Mouse (Mus musculus) layer of hippocampus, adult 11-12 months (tissue): ENCODE data around the gene Lrig2.

ENCODE experiments used
- DNase-seq: peaks from one replicate; pipeline ENCODE4 v3.0.0; 2022; ENCODE audit warnings: low spot score

Gene Lrig2

DNA sequence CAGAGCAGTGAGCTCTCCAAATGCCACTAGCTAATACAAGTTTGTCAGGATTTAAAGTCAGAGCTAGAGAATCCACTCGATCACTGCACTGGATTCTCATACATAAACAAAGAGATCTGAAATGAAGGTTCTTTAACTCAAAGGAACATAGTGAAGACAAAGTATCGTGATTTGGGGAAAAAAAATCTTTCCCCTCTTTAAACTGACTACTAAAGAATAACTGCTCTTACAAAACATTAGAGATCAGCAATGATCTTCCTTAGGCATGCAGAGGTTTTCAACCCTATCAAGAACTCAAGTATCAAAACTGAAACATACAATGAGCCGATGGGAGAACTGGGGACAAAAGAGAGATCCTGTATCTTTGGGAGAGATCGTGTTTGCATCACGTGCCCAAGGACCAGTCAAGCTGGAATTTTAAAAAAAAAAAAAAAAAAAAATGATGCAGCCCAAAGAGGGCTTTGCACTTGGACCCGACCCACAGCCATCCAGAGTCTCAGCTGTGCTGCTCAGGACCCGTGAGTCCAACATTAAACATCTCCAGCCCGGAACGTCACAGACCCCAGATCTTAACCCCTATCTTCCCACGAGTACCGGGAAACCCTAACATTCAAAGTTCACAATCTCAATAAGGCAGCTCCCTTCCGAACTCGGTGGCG is 818 bp downstream of the Lrig2 start:
- DNase-seq = no peak

DNA sequence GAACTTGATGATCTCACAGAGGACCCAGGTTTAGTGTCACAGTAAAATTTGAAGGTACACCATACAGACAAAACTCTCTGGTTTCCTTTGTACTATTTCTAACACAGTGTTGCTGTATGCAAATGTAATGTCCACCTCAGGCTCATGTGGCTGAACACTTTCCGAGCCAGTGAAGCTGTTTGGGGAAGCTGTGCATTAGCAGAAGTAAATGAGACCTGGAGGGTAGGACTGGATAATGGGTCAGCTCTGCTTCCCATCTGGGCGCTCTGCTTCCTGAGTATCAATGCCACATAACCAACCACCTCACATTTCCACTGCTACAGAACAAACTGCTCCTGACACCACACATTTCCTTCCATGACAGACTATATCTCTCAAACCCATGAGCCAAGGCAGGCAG is 10.1 kb downstream of the Lrig2 start:
- DNase-seq = no peak

DNA sequence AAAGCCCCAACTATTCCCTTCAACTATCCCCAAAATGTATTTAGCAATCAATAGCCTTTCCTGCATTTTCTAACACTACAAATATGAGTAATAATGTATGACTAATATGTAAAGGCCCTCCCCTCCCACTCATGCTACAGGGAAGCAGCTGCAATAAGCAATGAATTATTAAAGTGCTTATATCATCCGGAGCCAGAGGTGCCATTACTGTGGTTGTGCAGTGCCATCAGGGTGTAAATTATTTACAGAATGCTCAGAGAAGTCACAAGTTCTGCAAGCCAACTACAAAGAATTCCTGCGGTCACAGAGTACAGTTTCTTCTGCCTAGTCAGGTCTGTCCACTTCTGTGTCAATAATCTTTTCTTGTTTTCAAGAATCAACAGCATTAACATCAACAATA is 10.8 kb downstream of the Lrig2 start:
- no peak for DNase-seq

DNA sequence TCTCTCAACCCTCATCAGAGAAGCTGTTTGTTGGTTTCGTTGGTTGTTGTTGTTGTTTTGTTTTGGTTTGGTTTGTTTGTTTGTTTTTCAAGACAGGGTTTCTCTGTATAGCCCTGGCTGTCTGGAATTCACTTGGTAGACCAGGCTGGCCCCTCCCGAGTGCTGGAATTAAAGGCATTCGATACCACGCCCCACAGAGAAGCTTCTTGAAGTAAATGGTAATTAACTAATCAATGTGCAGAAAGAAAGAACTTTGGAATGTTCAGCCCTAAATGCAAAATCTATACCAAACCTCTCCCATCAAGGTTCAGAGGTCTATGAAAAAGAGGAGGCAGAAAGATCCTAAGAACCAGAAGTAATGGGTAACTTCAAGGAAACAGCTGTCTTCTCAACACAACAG is 15.5 kb downstream of the Lrig2 start:
- DNase-seq = no peak

DNA sequence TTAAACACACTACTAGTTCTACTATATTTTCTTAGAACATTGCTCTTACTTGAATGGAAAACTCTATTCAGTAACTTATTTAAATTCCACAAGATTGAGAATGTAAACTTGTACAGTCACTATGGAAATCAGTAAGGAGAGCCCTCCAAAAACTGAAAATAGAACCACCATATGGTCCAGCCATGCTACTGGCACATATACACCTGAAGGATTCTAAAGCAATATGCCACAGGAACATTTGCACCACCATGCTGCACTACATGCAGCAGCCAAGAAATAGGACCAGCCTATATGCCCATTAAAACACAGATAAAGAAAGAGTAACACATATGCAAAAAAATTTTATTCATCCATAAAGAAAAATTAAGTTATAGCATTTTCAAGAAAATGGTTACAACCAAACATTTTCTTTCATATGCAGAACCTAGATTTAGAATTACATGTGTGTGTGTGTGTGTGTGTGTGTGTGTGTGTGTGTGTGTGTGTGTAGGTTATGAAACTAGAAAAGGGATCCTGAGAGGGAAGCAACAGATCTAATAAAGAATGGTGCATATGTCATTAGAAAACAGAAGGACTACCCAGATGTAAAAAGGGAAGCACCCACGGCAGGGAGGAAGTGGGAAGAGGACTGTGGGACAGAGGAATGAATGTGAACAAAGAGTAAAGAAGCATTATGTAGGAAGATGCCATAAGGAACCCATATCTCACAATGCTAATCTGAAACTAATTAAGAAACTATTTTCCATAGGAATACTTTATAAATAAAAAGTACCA is 30.6 kb downstream of the Lrig2 start:
- DNase-seq = peak; percentile 28

DNA sequence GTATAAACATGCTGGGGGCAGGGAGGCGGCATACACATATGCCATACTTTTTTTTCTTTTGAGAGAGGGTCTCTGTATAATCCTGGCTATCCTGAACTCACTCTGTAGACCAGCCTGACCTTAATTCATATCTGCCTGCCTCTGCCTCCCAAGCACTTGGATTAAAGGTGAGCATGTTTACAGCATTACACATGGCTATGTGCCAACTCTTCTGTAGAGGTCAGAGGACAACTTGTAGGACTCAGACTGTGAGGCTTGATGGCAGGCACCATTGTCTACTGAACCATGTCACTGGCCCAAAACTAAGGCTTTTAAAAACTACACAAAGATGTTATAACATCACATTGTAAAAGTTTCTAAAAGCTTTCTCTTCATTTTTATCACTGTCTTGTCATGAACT is 33.7 kb downstream of the Lrig2 start:
- DNase-seq = no peak

DNA sequence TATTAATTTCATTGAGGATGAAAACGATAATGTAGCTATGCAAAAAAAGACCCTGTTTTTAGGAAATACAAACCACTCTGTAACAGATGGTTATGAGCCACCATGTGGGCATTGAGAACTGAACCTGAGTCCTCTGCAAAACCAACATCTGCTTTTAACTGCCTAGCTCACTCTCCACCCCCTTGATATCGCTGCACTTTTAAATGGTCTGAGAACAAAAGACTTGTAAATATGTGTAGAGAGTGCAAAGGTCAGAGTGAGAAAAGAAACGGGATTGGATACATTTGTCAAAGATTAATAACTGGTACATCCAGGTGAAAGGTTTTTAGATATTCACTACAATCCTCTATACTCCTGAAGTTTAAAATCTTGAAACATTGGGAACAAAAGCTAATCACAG is 42.3 kb downstream of the Lrig2 start:
- DNase-seq = no peak

DNA sequence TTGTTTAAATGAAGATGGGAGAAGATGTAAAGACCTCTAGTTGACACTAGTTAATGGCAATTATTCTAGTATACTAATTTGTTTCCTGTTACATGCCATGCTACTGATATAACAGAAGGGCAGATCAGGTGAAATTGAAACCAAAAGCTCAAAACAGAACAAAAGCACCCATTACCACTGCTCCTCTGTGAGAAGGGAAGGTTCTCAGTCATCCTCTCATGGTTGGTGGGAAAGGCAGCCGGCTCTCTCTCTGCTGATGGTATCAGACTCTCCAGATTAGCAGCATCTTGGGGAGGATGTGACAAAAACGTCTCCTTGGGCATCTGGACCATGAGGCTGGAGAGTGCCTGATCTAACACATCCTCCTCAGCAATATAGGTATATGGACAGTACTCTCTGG is 50.5 kb downstream of the Lrig2 start:
- no peak for DNase-seq

DNA sequence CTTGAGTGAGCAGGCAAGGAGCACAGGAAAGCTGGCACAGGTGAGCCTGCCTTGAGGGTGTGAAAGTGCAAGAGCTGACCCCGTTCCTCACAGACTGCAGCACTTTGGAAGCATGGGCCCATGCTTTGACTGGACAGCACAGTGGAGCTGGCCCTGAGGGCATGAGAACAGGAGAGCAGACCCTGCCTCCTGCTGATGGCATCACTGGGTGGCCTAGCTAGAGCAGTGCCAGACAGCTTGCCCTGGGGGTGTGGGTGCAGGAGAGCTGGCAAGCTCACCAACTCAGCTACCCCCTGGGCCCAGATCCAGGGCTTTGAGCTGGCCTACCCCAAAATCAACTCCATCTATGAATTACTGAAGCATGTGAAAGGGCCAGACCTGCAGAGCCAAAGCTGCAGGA is 53.1 kb downstream of the Lrig2 start:
- no peak for DNase-seq

DNA sequence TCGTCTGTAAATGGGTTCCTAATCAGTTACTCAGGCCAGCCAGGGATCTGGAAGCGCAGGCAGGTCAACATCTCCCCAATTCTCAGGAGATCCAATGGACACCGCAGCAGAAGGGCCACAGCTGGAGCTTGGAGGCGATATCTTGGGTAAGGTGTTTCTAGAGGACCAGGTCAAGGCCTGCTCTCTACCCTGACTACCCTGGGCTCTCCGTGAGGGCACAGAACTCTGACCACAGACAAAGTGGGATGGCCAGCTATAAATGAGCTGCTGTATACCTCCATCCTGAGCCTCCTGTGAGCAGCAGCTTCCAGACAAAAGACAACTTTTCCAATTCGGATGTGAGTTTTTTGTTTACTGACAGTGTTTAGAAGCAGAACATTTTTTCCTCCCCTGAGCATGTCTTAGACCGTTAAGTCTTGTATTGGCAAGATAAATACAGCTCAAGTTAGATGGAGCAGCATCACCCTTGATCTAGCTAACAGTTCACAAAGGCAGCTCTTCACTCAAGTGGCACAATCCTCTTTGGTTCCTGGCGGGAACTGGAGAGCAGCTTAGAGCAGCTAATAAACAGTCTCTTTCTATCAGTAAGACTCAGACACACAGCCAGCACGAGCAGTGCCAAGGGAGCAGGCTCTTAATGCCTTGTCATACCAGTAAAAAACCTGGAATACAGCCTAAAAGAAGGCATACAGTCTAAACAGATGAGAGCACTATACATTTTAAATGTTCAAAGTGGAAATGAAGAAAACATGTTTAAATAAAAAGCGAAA is 56.0 kb downstream of the Lrig2 start:
- no peak for DNase-seq

DNA sequence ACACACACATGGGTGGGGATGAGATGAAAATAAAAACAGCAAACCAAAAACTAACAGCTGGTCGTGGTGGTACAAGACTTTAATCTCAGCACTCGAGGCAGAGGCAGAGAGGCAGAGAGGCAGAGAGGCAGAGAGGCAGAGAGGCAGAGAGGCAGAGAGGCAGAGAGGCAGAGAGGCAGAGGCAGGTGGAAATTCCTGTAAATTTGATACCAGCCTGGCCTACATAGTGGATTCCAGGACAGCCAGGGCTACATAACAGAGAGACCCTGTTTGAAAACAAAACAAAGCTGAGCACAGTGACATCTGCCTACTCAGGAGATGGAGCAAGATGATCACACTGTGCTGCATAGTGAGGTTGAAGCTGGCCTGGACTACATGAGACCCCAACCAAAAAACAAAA is 64.5 kb downstream of the Lrig2 start:
- DNase-seq = no peak

DNA sequence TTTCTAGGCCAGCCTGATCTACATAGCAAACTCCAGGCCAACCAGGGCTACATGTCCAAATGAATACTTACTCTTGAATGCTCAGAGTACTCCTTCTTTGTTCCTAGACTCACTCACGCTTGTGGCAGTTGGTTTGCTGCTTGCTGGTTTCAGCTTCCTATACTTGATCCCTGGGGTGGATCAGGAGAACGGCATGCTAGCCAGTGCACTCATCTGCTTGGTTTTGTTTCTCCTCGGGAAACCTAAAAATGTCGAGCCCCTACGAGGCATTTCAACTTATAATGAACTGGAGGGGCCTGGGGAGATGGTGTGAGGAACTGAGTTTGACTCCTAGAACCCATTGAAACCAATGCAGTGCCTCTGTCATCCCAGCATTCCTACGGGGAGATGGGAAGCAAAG is 65.0 kb downstream of the Lrig2 start:
- DNase-seq = no peak

DNA sequence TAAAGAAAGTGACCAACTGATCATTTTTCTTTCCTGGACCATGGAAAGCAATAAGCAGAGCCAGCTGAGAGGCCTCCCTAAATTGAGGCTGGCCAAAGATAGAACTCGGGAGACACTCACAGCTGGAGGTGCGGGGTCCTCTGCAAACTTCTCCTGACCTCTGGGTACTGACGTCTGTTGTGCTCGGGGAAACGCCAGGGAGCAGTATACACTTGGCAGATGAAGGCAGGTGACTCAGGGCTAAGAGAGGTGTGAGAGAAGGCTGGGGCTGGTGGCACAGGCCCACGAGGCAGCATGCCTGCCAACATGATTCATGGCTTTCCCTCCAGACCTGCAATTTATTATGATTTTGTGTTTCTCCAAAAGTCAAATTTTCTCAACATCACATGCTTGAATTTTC is 66.1 kb downstream of the Lrig2 start:
- DNase-seq = no peak

DNA sequence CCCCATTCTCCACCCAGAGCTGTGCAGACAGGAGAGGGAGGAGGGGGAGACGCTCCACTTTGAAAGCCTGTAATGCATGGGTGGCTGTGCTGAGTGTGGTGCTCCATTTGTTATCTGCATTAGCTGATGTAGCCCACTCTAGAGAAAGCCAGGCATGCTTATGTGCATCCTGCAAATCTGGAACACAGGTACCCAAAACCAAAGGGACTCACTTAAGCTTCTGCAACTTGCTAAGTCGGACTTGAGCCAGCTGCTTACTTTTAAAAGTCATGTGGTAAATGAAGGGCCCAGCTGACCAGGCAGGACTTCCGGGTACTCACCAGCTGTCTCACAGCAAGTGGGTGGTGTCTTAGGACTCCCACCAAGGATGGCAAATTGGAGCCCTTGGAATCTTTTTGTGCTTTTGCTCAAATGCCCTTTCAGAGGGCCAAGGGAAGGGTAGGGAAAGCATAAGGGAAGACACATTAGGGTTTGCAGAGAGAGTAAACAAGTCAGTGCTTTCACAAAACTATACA is 66.7 kb downstream of the Lrig2 start:
- no peak for DNase-seq

DNA sequence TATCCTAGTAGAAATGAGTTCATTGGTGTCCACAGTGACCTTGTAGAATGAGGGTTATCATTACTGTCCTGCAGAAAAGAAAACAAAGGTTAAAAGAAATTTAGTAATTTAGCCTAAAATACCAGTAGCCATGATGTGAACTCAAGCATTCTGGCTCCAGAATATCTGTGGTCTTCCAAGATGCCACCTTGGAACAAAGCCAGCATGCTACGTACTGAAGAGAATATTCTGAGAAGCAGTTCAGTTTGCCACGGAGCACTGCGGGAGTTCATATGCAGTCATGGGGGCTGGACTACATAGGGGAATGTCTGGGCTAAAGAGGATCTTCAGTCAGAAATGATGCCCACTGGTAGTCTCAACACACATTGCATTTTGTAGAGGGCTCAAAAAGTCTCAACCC is 67.6 kb downstream of the Lrig2 start:
- no peak for DNase-seq

DNA sequence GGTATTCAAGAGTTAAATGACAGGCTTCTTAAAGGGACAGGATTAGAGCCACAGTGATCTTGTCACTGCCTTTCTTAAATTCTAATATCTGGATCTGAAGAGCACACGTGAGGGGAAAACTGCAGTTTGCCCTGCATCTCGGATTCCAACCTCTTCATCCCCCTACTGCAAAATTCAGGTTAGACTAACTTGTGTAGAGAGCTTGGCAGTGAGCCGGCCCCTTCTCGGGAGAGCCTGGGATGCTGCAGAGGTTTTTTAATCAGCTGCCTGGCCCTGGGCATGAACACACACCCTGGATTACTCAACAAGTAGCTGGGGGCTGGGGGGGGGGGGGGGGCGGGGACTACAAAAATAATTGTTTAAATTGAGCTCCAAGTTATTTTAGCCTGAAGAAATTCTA is 69.4 kb downstream of the Lrig2 start:
- no peak for DNase-seq

DNA sequence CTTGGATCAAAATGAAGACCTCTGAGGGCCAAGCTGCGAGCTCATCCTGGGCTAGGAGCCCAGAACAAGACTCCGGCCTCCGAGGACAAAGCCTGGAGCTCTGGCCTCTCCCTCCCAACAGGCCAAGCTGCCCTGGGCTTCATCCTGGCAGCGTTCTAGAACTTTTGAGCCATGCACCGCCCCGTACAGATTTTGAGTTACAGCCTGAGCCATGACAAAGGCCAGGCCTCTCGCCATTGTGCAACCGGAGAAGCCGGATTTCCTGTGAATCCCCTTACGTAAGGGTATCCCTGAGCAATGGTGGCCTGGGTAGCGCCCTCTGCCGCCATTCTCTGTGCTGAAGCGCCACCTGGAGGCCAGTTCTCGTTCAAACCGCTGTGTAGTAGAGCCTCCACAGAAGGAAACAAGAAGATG is 69.8 kb downstream of the Lrig2 start:
- peak; percentile 96 for DNase-seq

DNA sequence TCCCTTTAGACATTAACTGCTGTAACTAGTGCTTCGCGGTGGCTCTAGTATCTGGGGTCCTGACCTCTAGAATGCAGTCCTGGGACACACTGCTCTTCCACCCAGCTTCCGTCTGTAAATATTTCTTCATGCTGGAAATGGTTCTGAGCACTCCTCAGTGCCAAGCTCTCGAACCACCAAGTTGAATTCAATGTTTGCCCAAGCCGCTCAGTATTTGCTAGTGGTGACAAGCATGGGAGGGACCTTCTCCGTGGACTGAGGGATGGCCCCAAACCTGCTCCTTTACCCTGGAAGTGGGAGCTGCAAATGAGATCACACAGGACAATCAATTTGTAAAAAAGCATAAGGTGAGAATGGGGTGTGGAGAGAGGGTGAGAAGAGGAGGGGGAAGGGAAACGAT is 70.3 kb downstream of the Lrig2 start:
- no peak for DNase-seq

DNA sequence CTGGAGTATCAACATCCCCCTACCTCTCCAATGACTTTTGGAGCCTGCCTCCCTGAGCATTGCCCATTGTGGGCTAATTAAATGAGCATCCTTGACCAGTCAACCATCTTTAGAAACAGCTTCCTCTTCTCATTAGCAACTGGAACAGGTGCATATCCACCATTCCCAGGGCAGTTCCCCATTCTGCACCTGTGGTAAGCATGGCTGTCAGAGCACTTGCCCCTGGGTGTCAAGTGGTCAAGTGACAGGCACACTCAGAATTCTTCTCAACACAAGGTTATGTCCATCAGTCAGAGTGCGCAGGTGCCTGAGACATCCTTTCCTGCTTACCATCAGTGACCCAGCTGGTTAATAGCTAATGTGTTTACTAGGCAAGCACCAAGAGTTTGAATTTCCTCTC is 72.9 kb downstream of the Lrig2 start:
- no peak for DNase-seq

DNA sequence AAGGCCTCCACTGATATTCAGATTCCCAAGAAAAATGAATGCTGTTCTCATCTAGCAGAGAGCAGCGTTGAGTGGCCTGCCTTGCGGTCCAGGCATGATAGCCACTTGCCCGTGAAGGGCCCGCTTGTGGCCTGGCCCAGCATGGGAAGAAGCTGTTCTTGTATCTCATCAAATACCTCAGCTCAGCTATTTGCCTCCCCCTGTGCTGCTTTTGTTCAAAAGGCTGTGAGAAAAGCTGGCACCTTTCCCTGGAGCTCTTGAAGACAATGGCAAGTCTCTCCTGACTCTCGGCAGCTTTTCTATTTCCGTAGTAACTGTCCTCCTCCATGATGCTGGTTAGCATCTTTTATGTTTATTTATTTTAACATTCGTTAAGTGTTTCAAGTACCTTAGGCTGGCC is 74.1 kb downstream of the Lrig2 start:
- DNase-seq = no peak

DNA sequence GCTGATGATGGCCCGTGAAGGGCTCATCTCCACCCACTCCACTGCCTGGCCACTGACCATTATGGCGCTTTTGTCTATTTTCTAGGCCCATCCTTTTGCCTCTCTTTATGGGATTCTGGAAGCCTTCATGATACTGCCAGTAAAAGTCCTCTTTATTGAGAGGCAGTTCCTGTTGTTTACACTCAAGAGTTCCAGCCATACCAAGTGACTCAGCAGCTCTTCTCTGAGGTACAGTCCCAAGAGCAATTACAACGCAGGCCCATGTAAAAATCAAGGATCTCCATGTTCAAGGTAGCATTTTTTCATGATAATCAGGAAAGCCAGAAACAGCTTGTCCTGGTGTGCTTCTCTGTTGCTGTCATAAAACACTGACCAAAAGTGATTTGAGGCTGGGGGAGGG is 75.8 kb downstream of the Lrig2 start:
- no peak for DNase-seq

DNA sequence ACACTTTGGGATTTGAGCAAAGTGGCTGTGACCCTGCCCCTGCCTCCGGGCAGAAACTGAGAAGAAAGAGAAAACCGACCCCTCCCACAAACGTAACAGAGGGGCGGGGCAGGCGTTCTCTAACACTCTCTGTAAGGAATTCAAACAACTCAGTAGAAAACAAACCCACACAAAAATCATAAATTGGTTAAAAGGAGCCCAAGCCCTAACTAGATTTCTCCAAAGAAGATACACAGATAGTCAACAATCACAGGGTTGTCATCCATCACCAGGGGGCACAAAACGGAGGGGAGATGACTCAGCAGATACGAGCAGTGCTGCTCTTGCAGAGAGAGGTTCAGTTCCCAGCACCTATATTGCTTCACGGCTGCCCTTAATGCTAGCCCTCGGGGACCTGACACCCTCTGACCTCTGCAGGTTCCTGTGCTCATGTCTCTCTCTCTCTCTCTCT is 77.4 kb downstream of the Lrig2 start:
- no peak for DNase-seq

DNA sequence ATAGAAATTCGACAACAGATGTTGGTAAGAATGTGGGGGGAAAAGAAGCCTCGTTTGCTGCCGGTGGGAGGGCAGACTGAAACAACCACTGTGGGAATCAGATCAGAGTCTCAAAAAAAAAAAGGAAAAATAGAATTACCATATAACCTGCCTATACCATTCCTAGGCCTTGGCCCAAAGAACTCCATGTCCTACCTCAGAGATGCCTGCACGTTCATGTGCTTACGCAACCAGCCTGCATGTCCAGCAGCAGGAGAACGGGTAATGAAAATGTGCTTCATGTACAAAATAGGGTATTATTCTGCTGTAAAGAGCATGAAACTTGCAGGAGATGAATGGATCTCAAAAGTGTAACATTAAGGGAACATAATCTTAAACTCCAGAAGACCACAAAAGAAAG is 79.1 kb downstream of the Lrig2 start:
- DNase-seq = no peak
